Comparison of ENCODE assay signal across 7 mouse cellular contexts in the genomic region with DNA sequence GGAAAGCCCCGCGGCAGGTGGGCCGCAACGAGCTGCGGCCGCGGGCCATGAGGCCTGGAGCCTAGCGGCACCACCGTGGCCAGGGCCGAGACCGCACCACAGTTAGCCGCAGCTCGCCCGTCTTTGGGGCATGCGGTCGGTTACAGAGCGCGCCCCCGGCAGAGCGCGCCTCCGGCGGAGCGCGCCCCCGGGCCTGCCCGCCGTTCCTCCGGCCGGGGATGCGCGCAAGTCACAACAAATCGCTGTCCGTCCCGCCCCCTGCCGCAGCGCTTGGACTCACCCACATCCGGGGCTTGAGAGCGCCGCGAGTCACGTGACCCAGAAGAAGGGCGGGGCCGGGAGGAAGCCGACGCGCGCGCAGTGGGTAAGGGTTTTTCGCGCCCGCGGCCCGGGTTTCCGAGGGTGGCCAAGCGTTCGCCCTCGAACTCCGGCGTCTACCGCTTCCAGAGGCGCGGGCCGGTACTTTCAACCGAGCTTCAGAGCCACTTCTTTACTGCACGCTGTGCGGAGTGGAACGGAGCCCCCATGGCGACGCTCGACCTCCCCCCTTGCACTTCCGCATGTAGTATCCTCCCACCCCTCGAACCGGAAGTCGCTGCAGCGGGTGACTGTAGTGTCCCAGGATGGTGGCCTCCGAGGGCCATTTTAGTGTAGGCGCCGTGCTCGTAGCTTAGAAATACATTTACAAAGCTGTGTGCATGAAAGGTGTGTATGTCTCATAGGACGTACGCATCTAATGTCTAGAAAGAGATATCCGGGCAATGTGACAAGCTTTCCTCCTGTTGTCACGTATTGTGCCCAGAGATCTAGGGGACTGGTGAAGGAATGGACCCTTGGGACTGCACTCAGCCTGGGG. TPM values are rescaled to one million over a fixed set of nuclear protein-coding genes. Genes with fewer than 3 reads are reported as not detected.
DNase-seq lines count a peak whose midpoint lies in the region; ATAC-seq and TF ChIP-seq lines count a peak whose summit lies in the region.

A gene (plus strand): TSS at position 314 of the 856 bp plus-strand sequence.
A gene (minus strand): TSS at position 552 of the 856 bp plus-strand sequence.

- H3K9ac ChIP-seq in intestine, postnatal 0 days (ENCODE audit: low read depth, low read length), result peak within 1 kb of the TSS; percentile 89
- peak within 1 kb of the TSS; percentile 98 for H3K9ac ChIP-seq in midbrain, embryonic 12.5 days (replicated peaks)

- peak within 1 kb of the TSS; percentile 65 for H3K4me3 ChIP-seq in intestine, postnatal 0 days (ENCODE audit: low read depth, low read length)
- peak within 1 kb of the TSS; percentile 85 for H3K4me3 ChIP-seq in midbrain, embryonic 12.5 days
- H3K4me3 ChIP-seq in small intestine, adult 2 months (ENCODE audit: low read depth, low read length), result peak within 1 kb of the TSS; percentile 70

- H3K4me1 ChIP-seq in intestine, postnatal 0 days (replicated peaks; ENCODE audit: control insufficient read depth, insufficient read depth, low read length), result peaks cover 6% of the 10 kb centered on the region
- peaks cover 14% of the 10 kb centered on the region for H3K4me1 ChIP-seq in midbrain, embryonic 12.5 days
- peaks cover 9% of the 10 kb centered on the region; the same call in 1 of the 2 replicates for H3K4me1 ChIP-seq in small intestine, adult 2 months (ENCODE audit: control insufficient read depth, insufficient read depth, insufficient read length, low read length)

- peak; percentile 28 for TF ChIP-seq POLR2A in small intestine, adult 2 months (IDR thresholded peaks at IDR 0.05; ENCODE audit: low read depth, low read length)

- no peaks in the 10 kb centered on the region for H3K9me3 ChIP-seq in intestine, postnatal 0 days (ENCODE audit: control insufficient read depth)
- H3K9me3 ChIP-seq in midbrain, embryonic 12.5 days, result no peaks in the 10 kb centered on the region

- H3K27me3 ChIP-seq in intestine, postnatal 0 days (replicated peaks; ENCODE audit: control insufficient read depth, insufficient read depth, low read length), result no peaks in the 10 kb centered on the region
- H3K27me3 ChIP-seq in midbrain, embryonic 12.5 days, result no peaks in the 10 kb centered on the region
- H3K27me3 ChIP-seq in small intestine, adult 2 months (ENCODE audit: control insufficient read depth, insufficient read depth, low read length), result no peaks in the 10 kb centered on the region

- under 1% methylated on average over 70 of the region's 84 CpGs for WGBS in intestine, postnatal 0 days
- under 1% methylated on average over 76 of the region's 84 CpGs for WGBS in midbrain, embryonic 12.5 days
- WGBS in small intestine, adult 2 months, result under 1% methylated on average over 84 of the region's 84 CpGs

- peak within 1 kb of the TSS; percentile 89 for H3K27ac ChIP-seq in intestine, postnatal 0 days (ENCODE audit: low read depth, low read length)
- peak within 1 kb of the TSS; percentile 97 for H3K27ac ChIP-seq in midbrain, embryonic 12.5 days (replicated peaks)
- H3K27ac ChIP-seq in small intestine, adult 2 months (ENCODE audit: insufficient read depth, low read depth, low read length), result peak within 1 kb of the TSS; percentile 90

- H3K4me2 ChIP-seq in intestine, postnatal 0 days (replicated peaks; ENCODE audit: low read depth), result peak within 1 kb of the TSS; percentile 93
- H3K4me2 ChIP-seq in midbrain, embryonic 12.5 days (replicated peaks), result peak within 1 kb of the TSS; percentile 80

- peak; percentile 95 for ATAC-seq in intestine, postnatal 0 days
- ATAC-seq in midbrain, embryonic 12.5 days (ENCODE audit: low FRiP score, low read depth), result peak; percentile 95

- 0 out of 2 replicates have a peak, but pooled peaks cover 7% of the 10 kb centered on the region for H3K36me3 ChIP-seq in intestine, postnatal 0 days (ENCODE audit: control insufficient read depth, insufficient read depth)
- H3K36me3 ChIP-seq in midbrain, embryonic 12.5 days, result 0 out of 2 replicates have a peak, but pooled peaks cover 1% of the 10 kb centered on the region
- H3K36me3 ChIP-seq in small intestine, adult 2 months (ENCODE audit: control insufficient read depth, insufficient read depth, low read length), result no peaks in the 10 kb centered on the region

- intact Hi-C loops in left cerebral cortex, postnatal 4 days (cut with DNase I), result no loop called here

- DNase-seq in adrenal gland, adult 8-10 months, result peak; percentile 95
- peak; percentile 98 for DNase-seq in embryo, embryonic 9.5 days (ENCODE audit: extremely low spot score)
- peak; percentile 98 to 99 for DNase-seq in gastrocnemius, postnatal 4 days (ENCODE audit: low spot score in 2 of 2)
- DNase-seq in left cerebral cortex, postnatal 4 days, result peak; percentile 99

- TF ChIP-seq CTCF in intestine, postnatal 0 days (IDR thresholded peaks at IDR 0.05; ENCODE audit: low read depth), result peak; percentile 47
- TF ChIP-seq CTCF in small intestine, adult 2 months (IDR thresholded peaks at IDR 0.05; ENCODE audit: extremely low read depth, insufficient read length, insufficient replicate concordance, low read depth, low read length), result no peak

RNA-seq across cellular contexts. Expression of the first gene that starts in this region (rescaled TPM):
- 100 to 1,000 TPM; 286 to 364 (median 329) TPM for total RNA-seq in adrenal gland, adult 8-10 months (2022)
- 100 to 1,000 TPM; 200 to 212 TPM for total RNA-seq in gastrocnemius, postnatal 4 days (2021)
- 182 and 204 TPM in 2 replicates for polyA plus RNA-seq in intestine, postnatal 0 days (2015; fragmentation: Nextera tagmentation; extraction: Ambion mirVana)
- total RNA-seq in left cerebral cortex, postnatal 4 days (2021), result 10 to 100 TPM; 80.9 to 91.4 TPM
- 194 and 214 TPM in 2 replicates for polyA plus RNA-seq in midbrain, embryonic 12.5 days (2016; fragmentation: Nextera tagmentation; extraction: Ambion mirVana)
- 22.1 and 45.1 TPM in 2 replicates for polyA plus RNA-seq in small intestine, adult 2 months (2012; rRNA removed)

RNA-seq across cellular contexts. Expression of the second gene that starts in this region (rescaled TPM):
- total RNA-seq in adrenal gland, adult 8-10 months (2022), result 10 to 100 TPM; 33.8 to 46.8 (median 43.5) TPM
- 10 to 100 TPM; 41.1 to 43.7 TPM for total RNA-seq in gastrocnemius, postnatal 4 days (2021)
- polyA plus RNA-seq in intestine, postnatal 0 days (2015; fragmentation: Nextera tagmentation; extraction: Ambion mirVana), result 25.8 and 30.8 TPM in 2 replicates
- total RNA-seq in left cerebral cortex, postnatal 4 days (2021), result 10 to 100 TPM; 29.3 to 30.2 TPM
- 62.6 and 66.3 TPM in 2 replicates for polyA plus RNA-seq in midbrain, embryonic 12.5 days (2016; fragmentation: Nextera tagmentation; extraction: Ambion mirVana)
- 1.1 and 1.3 TPM in 2 replicates for polyA plus RNA-seq in small intestine, adult 2 months (2012; rRNA removed)

Comparison
In these comparisons a context has a peak if more than half of its experiments do, and no peak if none do; other contexts are left out.
1. Peak in every context shown above with its lines: DNase-seq, ATAC-seq, H3K4me3 ChIP-seq and H3K27ac ChIP-seq.
2. RNA of the second gene that starts in this region (polyA plus RNA-seq): 62.6 to 66.3 TPM in midbrain, embryonic 12.5 days and 25.8 to 30.8 TPM in intestine, postnatal 0 days; 1.1 to 1.3 TPM in small intestine, adult 2 months; every median in the first group is over 10 times any median in the second.